In genomic region chr15:78927788-78928457, GRCm38 (mm10) we compare ENCODE assay signal across 8 mouse cellular contexts. TPM values are rescaled to one million over a fixed set of nuclear protein-coding genes. Genes with fewer than 3 reads are reported as not detected.
DNase-seq lines count a peak whose midpoint lies in the region; ATAC-seq and TF ChIP-seq lines count a peak whose summit lies in the region.

No protein-coding gene starts in this region.

- ATAC-seq in embryonic facial prominence, embryonic 13.5 days (ENCODE audit: insufficient number of reproducible peaks, insufficient read depth, low FRiP score, low TSS enrichment, low read depth) = peak; percentile 59; the same call in 1 of the 2 replicates
- peak; percentile 43 for ATAC-seq in heart, embryonic 13.5 days (ENCODE audit: extremely low read depth, insufficient number of reproducible peaks, low FRiP score, low TSS enrichment)
- peak; percentile 50 for ATAC-seq in kidney, embryonic 16.5 days (ENCODE audit: low FRiP score, low TSS enrichment)

- H3K27me3 ChIP-seq in embryonic facial prominence, embryonic 13.5 days = no peaks in the 10 kb centered on the region
- no peaks in the 10 kb centered on the region for H3K27me3 ChIP-seq in heart, embryonic 13.5 days (replicated peaks)
- H3K27me3 ChIP-seq in kidney, embryonic 16.5 days (ENCODE audit: insufficient read depth, low read length) = no peaks in the 10 kb centered on the region

- H3K4me2 ChIP-seq in embryonic facial prominence, embryonic 13.5 days = peak overlapping the region; percentile 89
- H3K4me2 ChIP-seq in heart, embryonic 13.5 days = peak overlapping the region; percentile 86
- H3K4me2 ChIP-seq in kidney, embryonic 16.5 days (replicated peaks; ENCODE audit: low read depth, low read length) = peak overlapping the region; percentile 77

- peaks cover 65% of the 10 kb centered on the region for H3K4me1 ChIP-seq in embryonic facial prominence, embryonic 13.5 days
- H3K4me1 ChIP-seq in heart, embryonic 13.5 days = peaks cover 46% of the 10 kb centered on the region
- H3K4me1 ChIP-seq in kidney, embryonic 16.5 days (ENCODE audit: insufficient read depth, low read length) = peaks cover 35% of the 10 kb centered on the region

- TF ChIP-seq CTCF in layer of hippocampus, adult 2 months (conservative IDR thresholded peaks at IDR 0.05) = no peak

- peak overlapping the region; percentile 50 for H3K4me3 ChIP-seq in layer of hippocampus, adult 2 months
- H3K4me3 ChIP-seq in embryonic facial prominence, embryonic 13.5 days = peak overlapping the region; percentile 61
- H3K4me3 ChIP-seq in heart, embryonic 13.5 days = peak overlapping the region; percentile 60
- peak overlapping the region; percentile 48 for H3K4me3 ChIP-seq in kidney, embryonic 16.5 days (ENCODE audit: low read length)

- peaks cover 19% of the 10 kb centered on the region for H3K36me3 ChIP-seq in embryonic facial prominence, embryonic 13.5 days
- peaks cover 19% of the 10 kb centered on the region for H3K36me3 ChIP-seq in heart, embryonic 13.5 days
- H3K36me3 ChIP-seq in kidney, embryonic 16.5 days (ENCODE audit: insufficient read depth, low read length) = 0 out of 2 replicates have a peak, but pooled peaks cover 7% of the 10 kb centered on the region

- WGBS in embryonic facial prominence, embryonic 13.5 days = 0% methylated on average over 28 of the region's 35 CpGs
- 1% methylated on average over 33 of the region's 35 CpGs for WGBS in heart, embryonic 13.5 days
- under 1% methylated on average over 33 of the region's 35 CpGs for WGBS in kidney, embryonic 16.5 days

- H3K27ac ChIP-seq in layer of hippocampus, adult 2 months = peak overlapping the region; percentile 53; the same call in 1 of the 2 replicates
- H3K27ac ChIP-seq in embryonic facial prominence, embryonic 13.5 days = peak overlapping the region; percentile 99
- peak overlapping the region; percentile 96 for H3K27ac ChIP-seq in heart, embryonic 13.5 days (replicated peaks)
- peak overlapping the region; percentile 87 for H3K27ac ChIP-seq in kidney, embryonic 16.5 days (ENCODE audit: low read length)

- H3K9me3 ChIP-seq in embryonic facial prominence, embryonic 13.5 days = no peaks in the 10 kb centered on the region
- no peaks in the 10 kb centered on the region for H3K9me3 ChIP-seq in heart, embryonic 13.5 days
- no peaks in the 10 kb centered on the region for H3K9me3 ChIP-seq in kidney, embryonic 16.5 days (ENCODE audit: low read length)

- H3K9ac ChIP-seq in embryonic facial prominence, embryonic 13.5 days = peak overlapping the region; percentile 82
- H3K9ac ChIP-seq in heart, embryonic 13.5 days = peak overlapping the region; percentile 85
- H3K9ac ChIP-seq in kidney, embryonic 16.5 days (replicated peaks; ENCODE audit: low read length) = peak overlapping the region; percentile 72

- DNase-seq in layer of hippocampus, adult 2 months (ENCODE audit: low spot score in 2 of 2) = peak in 1 of 2 experiments; percentile 55
- DNase-seq in layer of hippocampus, adult 9-10 months (ENCODE audit: low spot score) = no peak
- peak; percentile 76 for DNase-seq in lung, postnatal 14 days
- DNase-seq in ovary, postnatal 10 days (ENCODE audit: low spot score) = peak; percentile 27
- peak; percentile 85 to 92 for DNase-seq in thymus, postnatal 10 days (ENCODE audit: low spot score in 2 of 2)

RNA-seq across cellular contexts. Expression of gene Lgals1, which starts 1.4 kb away (rescaled TPM):
- 10 to 100 TPM; 18.9 to 20.2 TPM for total RNA-seq in layer of hippocampus, adult 2 months (2021)
- 2,193 and 2,304 TPM in 2 replicates for polyA plus RNA-seq in embryonic facial prominence, embryonic 13.5 days (2015; fragmentation: Nextera tagmentation; extraction: Ambion mirVana)
- polyA plus RNA-seq in heart, embryonic 13.5 days (2015; fragmentation: Nextera tagmentation; extraction: Ambion mirVana) = 798 and 814 TPM in 2 replicates
- polyA plus RNA-seq in kidney, embryonic 16.5 days (2015; fragmentation: Nextera tagmentation; extraction: Ambion mirVana) = 659 and 673 TPM in 2 replicates

RNA-seq across cellular contexts. Expression of gene Nol12, which starts 6.8 kb away (rescaled TPM):
- total RNA-seq in layer of hippocampus, adult 2 months (2021) = 10 to 100 TPM; 41.4 to 41.8 TPM
- 54.1 and 57.4 TPM in 2 replicates for polyA plus RNA-seq in embryonic facial prominence, embryonic 13.5 days (2015; fragmentation: Nextera tagmentation; extraction: Ambion mirVana)
- polyA plus RNA-seq in heart, embryonic 13.5 days (2015; fragmentation: Nextera tagmentation; extraction: Ambion mirVana) = 37.3 and 42.9 TPM in 2 replicates
- 55.0 and 59.9 TPM in 2 replicates for polyA plus RNA-seq in kidney, embryonic 16.5 days (2015; fragmentation: Nextera tagmentation; extraction: Ambion mirVana)

RNA-seq across cellular contexts. Expression of gene Pdxp, which starts 14.2 kb away (rescaled TPM):
- total RNA-seq in layer of hippocampus, adult 2 months (2021) = 100 to 1,000 TPM; 162 to 172 TPM
- polyA plus RNA-seq in embryonic facial prominence, embryonic 13.5 days (2015; fragmentation: Nextera tagmentation; extraction: Ambion mirVana) = 18.7 and 23.2 TPM in 2 replicates
- 20.2 and 21.2 TPM in 2 replicates for polyA plus RNA-seq in heart, embryonic 13.5 days (2015; fragmentation: Nextera tagmentation; extraction: Ambion mirVana)
- 11.7 and 12.0 TPM in 2 replicates for polyA plus RNA-seq in kidney, embryonic 16.5 days (2015; fragmentation: Nextera tagmentation; extraction: Ambion mirVana)

RNA-seq across cellular contexts. Expression of gene Triobp, which starts 19.6 kb away (rescaled TPM):
- total RNA-seq in layer of hippocampus, adult 2 months (2021) = 10 to 100 TPM; 10.0 to 13.4 TPM
- 37.8 and 38.7 TPM in 2 replicates for polyA plus RNA-seq in embryonic facial prominence, embryonic 13.5 days (2015; fragmentation: Nextera tagmentation; extraction: Ambion mirVana)
- polyA plus RNA-seq in heart, embryonic 13.5 days (2015; fragmentation: Nextera tagmentation; extraction: Ambion mirVana) = 45.8 and 46.8 TPM in 2 replicates
- 67.3 and 78.4 TPM in 2 replicates for polyA plus RNA-seq in kidney, embryonic 16.5 days (2015; fragmentation: Nextera tagmentation; extraction: Ambion mirVana)

RNA-seq across cellular contexts. Expression of gene Sh3bp1, which starts 28.4 kb away (rescaled TPM):
- total RNA-seq in layer of hippocampus, adult 2 months (2021) = 10 to 100 TPM; 27.7 to 41.8 TPM
- 53.3 and 54.4 TPM in 2 replicates for polyA plus RNA-seq in embryonic facial prominence, embryonic 13.5 days (2015; fragmentation: Nextera tagmentation; extraction: Ambion mirVana)
- polyA plus RNA-seq in heart, embryonic 13.5 days (2015; fragmentation: Nextera tagmentation; extraction: Ambion mirVana) = 18.8 and 19.5 TPM in 2 replicates
- 33.1 and 41.0 TPM in 2 replicates for polyA plus RNA-seq in kidney, embryonic 16.5 days (2015; fragmentation: Nextera tagmentation; extraction: Ambion mirVana)
